Mouse (Mus musculus) intestine, embryonic 16.5 days (tissue): ENCODE measurements at regions not wholly inside any gene's neighbourhood (a gene's known extent, or its start where the extent isn't known, plus 50 kb on each side); places are given as distances from the start of the nearest gene placed in this dataset.
A peak's percentile ranks its signal among the peaks of the same experiment; 100 is the strongest.

Experiments used
- ATAC-seq: fragments of 200-750 bp; cut with Nextera tagmentation; 2 replicates; pipeline ENCODE4 v1.8.0; 2017; ENCODE audit warnings: moderate TSS enrichment, moderate library complexity
- H3K27ac ChIP-seq: fragments of 300-500 bp; sonication (generic); 2 replicates; pipeline ENCODE4 v1.5.1; 2014; ENCODE audit warnings: mild to moderate bottlenecking, low read length
- H3K27me3 ChIP-seq: fragments of 300-500 bp; sonication (generic); replicated peaks from 2 replicates; pipeline ENCODE4 v1.6.1; 2014; ENCODE audit warnings: low read length, control low read depth, mixed read lengths; ENCODE audit not compliant: control insufficient read depth, insufficient read depth
- H3K36me3 ChIP-seq: fragments of 300-500 bp; sonication (generic); 2 replicates; pipeline ENCODE4 v1.6.1; 2014; ENCODE audit warnings: low read length, control low read depth; ENCODE audit not compliant: control insufficient read depth, insufficient read depth
- H3K4me1 ChIP-seq: fragments of 300-500 bp; sonication (generic); 2 replicates; pipeline ENCODE4 v1.6.1; 2014; ENCODE audit warnings: low read length, control low read depth, mixed read lengths; ENCODE audit not compliant: control insufficient read depth, insufficient read depth
- H3K4me2 ChIP-seq: fragments of 300-500 bp; sonication (generic); 2 replicates; pipeline ENCODE4 v1.6.1; 2014; ENCODE audit warnings: low read depth, low read length, control low read depth
- H3K4me3 ChIP-seq: fragments of 300-500 bp; sonication (generic); 2 replicates; pipeline ENCODE4 v1.5.1; 2014; ENCODE audit warnings: mild to moderate bottlenecking, low read length
- H3K9ac ChIP-seq: fragments of 300-500 bp; sonication (generic); 2 replicates; pipeline ENCODE4 v1.6.1; 2014; ENCODE audit warnings: low read depth, low read length
- H3K9me3 ChIP-seq: fragments of 300-500 bp; sonication (generic); 2 replicates; pipeline ENCODE4 v1.6.1; 2016; ENCODE audit warnings: low read length, control low read depth; ENCODE audit not compliant: control insufficient read depth
- WGBS: fragments of 180-500 bp; shearing (Covaris S2); extraction: QIAGEN DNeasy Blood & Tissue Kit; methylation state at CpG from one replicate; pipeline ENCODE4 v1.1.7; 2014; 5-methylcytosine and 5-hydroxymethylcytosine counted together

DNA sequence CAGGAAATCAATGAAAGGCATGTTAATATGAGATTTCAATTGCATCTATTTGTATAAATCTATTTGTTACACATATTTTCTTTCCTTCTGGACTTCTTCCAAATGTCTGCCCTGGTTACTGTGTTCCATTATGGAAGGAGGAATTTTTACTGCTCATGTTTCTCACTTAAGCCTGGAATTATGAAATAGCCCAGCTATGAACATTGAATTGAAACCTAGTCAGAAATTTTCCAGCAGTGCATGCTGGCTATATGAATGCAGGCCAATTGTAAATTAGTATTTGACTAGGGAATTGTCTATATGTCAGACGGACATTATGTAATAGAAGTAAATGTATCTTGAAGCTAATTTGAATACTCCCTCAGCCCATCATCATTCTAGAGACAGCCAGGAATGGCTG, 734.2 kb upstream of the Prmt6 start:
- no peak overlapping the region for H3K9ac ChIP-seq
- no peaks in the 10 kb centered on the region for H3K36me3 ChIP-seq
- no peaks in the 10 kb centered on the region for H3K9me3 ChIP-seq
- H3K27me3 ChIP-seq, result no peaks in the 10 kb centered on the region
- no peak overlapping the region for H3K4me3 ChIP-seq
- H3K4me2 ChIP-seq, result no peak overlapping the region
- ATAC-seq, result no peak
- H3K4me1 ChIP-seq, result no peaks in the 10 kb centered on the region
- H3K27ac ChIP-seq, result no peak overlapping the region
- 82% methylated on average over 1 of the region's 1 CpGs for WGBS

DNA sequence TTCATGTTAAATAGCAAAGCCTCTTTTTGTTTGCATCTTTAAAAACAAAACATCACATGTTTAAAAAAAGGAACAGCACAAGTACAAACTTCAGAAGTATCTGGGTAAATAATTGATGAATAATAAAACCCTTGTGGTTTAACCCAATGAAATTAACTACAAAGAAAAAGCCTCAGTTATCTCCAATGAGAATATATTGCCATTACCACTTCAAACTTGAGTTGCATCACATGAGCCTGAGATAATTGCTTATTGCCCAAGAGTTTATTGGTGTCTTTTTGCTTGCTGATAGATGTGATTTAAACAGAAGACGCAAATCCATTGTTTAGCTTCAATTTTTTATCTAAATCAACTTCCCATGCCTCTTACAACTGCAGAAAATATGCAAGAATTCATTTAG, 728.5 kb upstream of the Prmt6 start:
- WGBS, result 58% methylated on average over 1 of the region's 1 CpGs
- ATAC-seq, result peak; percentile 87

More for the DNA sequence above, 728.5 kb upstream of the Prmt6 start:
- H3K27ac ChIP-seq, result no peak overlapping the region
- H3K9me3 ChIP-seq, result no peaks in the 10 kb centered on the region
- H3K36me3 ChIP-seq, result no peaks in the 10 kb centered on the region
- H3K4me1 ChIP-seq, result no peaks in the 10 kb centered on the region
- no peak overlapping the region for H3K4me3 ChIP-seq
- H3K4me2 ChIP-seq, result no peak overlapping the region
- no peaks in the 10 kb centered on the region for H3K27me3 ChIP-seq
- H3K9ac ChIP-seq, result no peak overlapping the region
